Mouse (Mus musculus): Measurements from ENCODE around the gene Fntb.

DNA sequence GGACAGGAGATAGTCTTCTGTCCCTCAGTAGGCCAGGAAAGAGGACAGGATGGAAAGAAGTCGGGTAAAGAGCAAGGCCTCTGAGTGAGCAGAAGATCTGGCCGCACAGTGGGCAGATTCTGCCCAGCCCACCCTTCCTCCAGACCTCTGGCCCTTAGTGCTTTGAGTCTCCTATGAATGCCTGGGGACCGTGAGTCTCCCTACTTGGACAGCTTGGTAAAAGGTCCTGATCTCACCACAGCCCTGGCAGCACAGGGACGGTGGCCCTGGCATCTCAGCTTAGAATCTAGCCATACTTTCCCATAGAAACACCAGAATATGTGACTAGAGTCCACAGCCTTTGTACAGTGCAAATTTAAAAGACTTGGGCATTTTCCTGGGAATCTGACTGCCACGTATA is 14.6 kb downstream of the Fntb start:
- TF ChIP-seq EP300 (IDR thresholded peaks at IDR 0.05; ENCODE audit: low read depth), result no peak
- no peak for TF ChIP-seq CTCF (IDR thresholded peaks at IDR 0.05; ENCODE audit: low read depth)

All from liver, postnatal 0 days (tissue).